Mouse (Mus musculus): Measurements from ENCODE around the gene Rnf123.

Gene Rnf123

GRCm38 (mm10) chr9:108063361-108063760 is 19.8 kb downstream of the Rnf123 start:
- in situ Hi-C loops (cut with MboI, MseI), result no loop called here

- in situ Hi-C loops (cut with MboI, MseI), result no loop called here
Observed at GRCm38 (mm10) chr9:108062142-108062541, 21.0 kb downstream of the Rnf123 start.

GRCm38 (mm10) chr9:108058291-108058690 is 24.9 kb downstream of the Rnf123 start:
- in situ Hi-C loops (cut with MboI, MseI), result no loop called here

GRCm38 (mm10) chr9:108057262-108057562 is 25.9 kb downstream of the Rnf123 start:
- in situ Hi-C loops (cut with MboI, MseI), result no loop called here

- in situ Hi-C loops (cut with MboI, MseI), result no loop called here
Observed at GRCm38 (mm10) chr9:108056361-108057261, 26.5 kb downstream of the Rnf123 start.

- in situ Hi-C loops (cut with MboI, MseI), result no loop called here
Observed at GRCm38 (mm10) chr9:108055661-108056237, 27.4 kb downstream of the Rnf123 start.

- in situ Hi-C loops (cut with MboI, MseI), result no loop called here
Observed at GRCm38 (mm10) chr9:108055061-108055460, 28.1 kb downstream of the Rnf123 start.

GRCm38 (mm10) chr9:108054331-108055040 is 28.7 kb downstream of the Rnf123 start:
- in situ Hi-C loops (cut with MboI, MseI), result no loop called here

GRCm38 (mm10) chr9:108053665-108054225 is 29.4 kb downstream of the Rnf123 start:
- in situ Hi-C loops (cut with MboI, MseI), result no loop called here

- in situ Hi-C loops (cut with MboI, MseI), result no loop called here
Observed at GRCm38 (mm10) chr9:108052885-108053664, 30.1 kb downstream of the Rnf123 start, which contains the start of gene Amigo3. Amigo3 (plus strand) TSS chr9:108053159.

GRCm38 (mm10) chr9:108052411-108052810 is 30.7 kb downstream of the Rnf123 start:
- in situ Hi-C loops (cut with MboI, MseI), result no loop called here

GRCm38 (mm10) chr9:108051931-108052220 is 31.3 kb downstream of the Rnf123 start:
- in situ Hi-C loops (cut with MboI, MseI), result no loop called here

GRCm38 (mm10) chr9:108051184-108051930 is 31.8 kb downstream of the Rnf123 start:
- in situ Hi-C loops (cut with MboI, MseI), result no loop called here

- in situ Hi-C loops (cut with MboI, MseI), result no loop called here
Observed at GRCm38 (mm10) chr9:108049561-108050251, 33.4 kb downstream of the Rnf123 start.

GRCm38 (mm10) chr9:108049016-108049455 is 34.1 kb downstream of the Rnf123 start, which contains the start of gene Gmppb:
Gmppb (plus strand) TSS chr9:108049242.
- in situ Hi-C loops (cut with MboI, MseI), result no loop called here

- in situ Hi-C loops (cut with MboI, MseI), result no loop called here
Observed at GRCm38 (mm10) chr9:108048566-108048955, 34.6 kb downstream of the Rnf123 start.

- in situ Hi-C loops (cut with MboI, MseI), result no loop called here
Observed at GRCm38 (mm10) chr9:108047601-108048565, 35.3 kb downstream of the Rnf123 start.

- in situ Hi-C loops (cut with MboI, MseI), result no loop called here
Observed at GRCm38 (mm10) chr9:108046582-108046981, 36.6 kb downstream of the Rnf123 start.
